Mouse (Mus musculus) limb, embryonic 14.5 days (tissue): Measurements from ENCODE around the gene Cdk5rap3. TPM values are rescaled to one million over a fixed set of nuclear protein-coding genes. Genes with fewer than 3 reads are reported as not detected.

Experiments used
- ATAC-seq: fragments of 200-750 bp; cut with Nextera tagmentation; 2 replicates; pipeline ENCODE4 v1.8.0; 2017; ENCODE audit warnings: low read depth, moderate number of reproducible peaks, moderate TSS enrichment; ENCODE audit not compliant: low FRiP score
- DNase-seq: peaks from one replicate; pipeline ENCODE4 v3.0.0-alpha.2; 2015; ENCODE audit warnings: low spot score
- H3K27ac ChIP-seq: fragments of 300-500 bp; sonication (generic); replicated peaks from 2 replicates; pipeline ENCODE4 v1.5.1; 2014; ENCODE audit warnings: low read depth, mild to moderate bottlenecking, low read length, moderate library complexity, mixed read lengths
- H3K27me3 ChIP-seq: fragments of 300-500 bp; sonication (generic); 2 replicates; pipeline ENCODE4 v1.6.1; 2014; ENCODE audit warnings: low read length, mixed read lengths; ENCODE audit not compliant: control insufficient read depth, insufficient read depth
- H3K36me3 ChIP-seq: fragments of 300-500 bp; sonication (generic); 2 replicates; pipeline ENCODE4 v1.6.1; 2014; ENCODE audit warnings: mild to moderate bottlenecking, low read length, moderate library complexity, mixed read lengths; ENCODE audit not compliant: control insufficient read depth, insufficient read depth
- H3K4me1 ChIP-seq: fragments of 300-500 bp; sonication (generic); 2 replicates; pipeline ENCODE4 v1.6.1; 2014; ENCODE audit warnings: antibody characterized with exemption, low read length, mixed read lengths; ENCODE audit not compliant: control insufficient read depth, insufficient read depth
- H3K4me2 ChIP-seq: fragments of 300-500 bp; sonication (generic); replicated peaks from 2 replicates; pipeline ENCODE4 v1.6.1; 2014; ENCODE audit warnings: low read depth, mild to moderate bottlenecking, low read length, moderate library complexity; ENCODE audit not compliant: severe bottlenecking
- H3K4me3 ChIP-seq: fragments of 300-500 bp; sonication (generic); replicated peaks from 2 replicates; pipeline ENCODE4 v1.5.1; 2014; ENCODE audit warnings: low read length
- H3K9ac ChIP-seq: fragments of 300-500 bp; sonication (generic); 2 replicates; pipeline ENCODE4 v1.6.1; 2014; ENCODE audit warnings: mild to moderate bottlenecking, low read depth, low read length, moderate library complexity; ENCODE audit not compliant: severe bottlenecking
- H3K9me3 ChIP-seq: fragments of 300-500 bp; sonication (generic); 2 replicates; pipeline ENCODE4 v1.6.1; 2016; ENCODE audit warnings: low read length; ENCODE audit not compliant: control insufficient read depth
- POLR2A ChIP-seq: fragments of 200-500 bp; IDR thresholded peaks from 2 replicates; pipeline ENCODE4 v1.8.0; 2012; ENCODE audit warnings: inconsistent platforms, mild to moderate bottlenecking, moderate library complexity, borderline replicate concordance; ENCODE audit not compliant: insufficient read depth, insufficient read length; ENCODE audit errors: extremely low read depth
- WGBS: fragments of 180-500 bp; shearing (Covaris S2); extraction: QIAGEN DNeasy Blood & Tissue Kit; methylation state at CpG from one replicate; pipeline ENCODE4 v1.1.7; 2014; 5-methylcytosine and 5-hydroxymethylcytosine counted together
- polyA plus RNA-seq, 2 experiments: library from polyadenylated mRNA; depleted of rRNA in 1 of 2; stranded (reverse) in 1 of 2; unstranded in 1 of 2; fragments of >200 nt; fragmentation: Nextera tagmentation in 1 of 2; extraction: Ambion mirVana in 1 of 2; gene quantifications; 2 replicates each; pipeline versions ENCODE4 v1.2.1 to v1.2.3; 2012 to 2014

The Cdk5rap3 gene
- polyA plus RNA-seq, 2 experiments = 74.5 to 79.6 TPM

- no peaks in the 10 kb centered on the region for H3K36me3 ChIP-seq
- H3K27ac ChIP-seq = no peak overlapping the region
- no peaks in the 10 kb centered on the region for H3K4me1 ChIP-seq
- no peak overlapping the region for H3K4me2 ChIP-seq
- DNase-seq (no peak), ATAC-seq (no peak)
- TF ChIP-seq POLR2A = no peak
- WGBS = 27% methylated on average over 14 of the region's 14 CpGs
- H3K9me3 ChIP-seq = no peaks in the 10 kb centered on the region
- H3K27me3 ChIP-seq = no peaks in the 10 kb centered on the region
- H3K4me3 ChIP-seq = no peak overlapping the region
- H3K9ac ChIP-seq = no peak overlapping the region
Observed at GRCm38 (mm10) chr11:96891784-96892527, 24.3 kb downstream of the Cdk5rap3 start.

GRCm38 (mm10) chr11:96886942-96887546 lies 29.3 kb downstream of the Cdk5rap3 start:
- Histone ChIP-seq H3K9me3 (no peaks in the 10 kb centered on the region), H3K4me3 (no peak overlapping the region), H3K27ac (no peak overlapping the region), H3K9ac (no peak overlapping the region), H3K4me1 (no peaks in the 10 kb centered on the region), H3K4me2 (no peak overlapping the region), H3K36me3 (no peaks in the 10 kb centered on the region), H3K27me3 (no peaks in the 10 kb centered on the region)
- ATAC-seq (no peak), DNase-seq (no peak)
- no peak for TF ChIP-seq POLR2A
- WGBS = 80% methylated on average over 8 of the region's 8 CpGs

- H3K9ac ChIP-seq = 0 out of 2 replicates have a peak overlapping the region, but pooled peaks have one; percentile 16
- no peak overlapping the region for H3K27ac ChIP-seq
- DNase-seq (no peak), ATAC-seq (no peak)
- H3K4me2 ChIP-seq = no peak overlapping the region
- no peaks in the 10 kb centered on the region for H3K9me3 ChIP-seq
- H3K4me1 ChIP-seq = no peaks in the 10 kb centered on the region
- no peak overlapping the region for H3K4me3 ChIP-seq
- TF ChIP-seq POLR2A = no peak
- WGBS = 22% methylated on average over 5 of the region's 5 CpGs
- H3K36me3 ChIP-seq = no peaks in the 10 kb centered on the region
- no peaks in the 10 kb centered on the region for H3K27me3 ChIP-seq
Observed at GRCm38 (mm10) chr11:96885901-96886340, 30.4 kb downstream of the Cdk5rap3 start.

- WGBS = 90% methylated on average over 9 of the region's 9 CpGs
- Histone ChIP-seq H3K4me2 (no peak overlapping the region), H3K36me3 (no peaks in the 10 kb centered on the region), H3K9me3 (no peaks in the 10 kb centered on the region), H3K27ac (no peak overlapping the region), H3K4me3 (no peak overlapping the region), H3K4me1 (peaks cover 10% of the 10 kb centered on the region), H3K27me3 (peaks cover 5% of the 10 kb centered on the region; the same call in 1 of the 2 replicates), H3K9ac (no peak overlapping the region)
- ATAC-seq (no peak), DNase-seq (no peak)
- no peak for TF ChIP-seq POLR2A
Observed at GRCm38 (mm10) chr11:96880296-96880695, 36.0 kb downstream of the Cdk5rap3 start.

GRCm38 (mm10) chr11:96879359-96879758 lies 36.9 kb downstream of the Cdk5rap3 start:
- DNase-seq (no peak), ATAC-seq (no peak)
- Histone ChIP-seq H3K9ac (no peak overlapping the region), H3K4me3 (no peak overlapping the region), H3K36me3 (no peaks in the 10 kb centered on the region), H3K4me1 (peaks cover 11% of the 10 kb centered on the region), H3K27me3 (peaks cover 5% of the 10 kb centered on the region; the same call in 1 of the 2 replicates), H3K9me3 (no peaks in the 10 kb centered on the region), H3K4me2 (no peak overlapping the region), H3K27ac (no peak overlapping the region)
- TF ChIP-seq POLR2A = no peak
- 54% methylated on average over 7 of the region's 7 CpGs for whole genome bisulfite sequencing
